Mouse (Mus musculus) cerebellum, adult 2 months (tissue): ENCODE measurements at regions not wholly inside any gene's neighbourhood (a gene's known extent, or its start where the extent isn't known, plus 50 kb on each side); places are given as distances from the start of the nearest gene placed in this dataset.

ENCODE experiments used
- DNase-seq, 2 experiments: peaks; one replicate each; pipeline ENCODE4 v3.0.0; 2021
- H3K27ac ChIP-seq: fragments of 200-500 bp; 2 replicates; pipeline ENCODE4 v1.5.1; 2012; ENCODE audit warnings: low read length, control low read depth, inconsistent platforms; ENCODE audit not compliant: insufficient read depth
- H3K27me3 ChIP-seq: fragments of 200-500 bp; 2 replicates; pipeline ENCODE4 v1.6.1; 2012; ENCODE audit warnings: inconsistent platforms, mild to moderate bottlenecking, low read length, moderate library complexity; ENCODE audit not compliant: control insufficient read depth, insufficient read depth
- H3K4me1 ChIP-seq: fragments of 200-500 bp; 2 replicates; pipeline ENCODE4 v1.6.1; 2011; ENCODE audit warnings: low read length; ENCODE audit not compliant: control insufficient read depth, insufficient read depth
- H3K4me3 ChIP-seq: fragments of 200-500 bp; replicated peaks from 2 replicates; pipeline ENCODE3; 2011; ENCODE audit warnings: mild to moderate bottlenecking, low read depth, low read length, control low read depth; ENCODE audit not compliant: insufficient read depth
- CTCF ChIP-seq: fragments of 200-500 bp; IDR thresholded peaks from 2 replicates; pipeline ENCODE4 v1.5.1; 2011; ENCODE audit warnings: low read depth, mild to moderate bottlenecking, control low read depth, low read length, moderate library complexity, borderline replicate concordance; ENCODE audit not compliant: insufficient read depth
- POLR2A ChIP-seq: fragments of 200-500 bp; IDR thresholded peaks from 2 replicates; pipeline ENCODE4 v1.6.1; 2011; ENCODE audit warnings: low read length, control low read depth, borderline replicate concordance; ENCODE audit not compliant: insufficient read depth
- WGBS: fragments of 180-500 bp; shearing (Covaris S2); methylation state at CpG from one replicate; pipeline ENCODE4 v1.1.7; 2018; 5-methylcytosine and 5-hydroxymethylcytosine counted together

GRCm38 (mm10) chr8:10827560-10827959 is 180.7 kb downstream of the Irs2 start:
- DNase-seq: no peak
- TF ChIP-seq CTCF (no peak), POLR2A (no peak)
- no peak overlapping the region for H3K27ac ChIP-seq
- H3K4me1 ChIP-seq: no peaks in the 10 kb centered on the region
- H3K27me3 ChIP-seq: no peaks in the 10 kb centered on the region
- WGBS: 56% methylated on average over 6 of the region's 6 CpGs
- H3K4me3 ChIP-seq: no peak overlapping the region

GRCm38 (mm10) chr8:10825981-10826380 is 182.3 kb downstream of the Irs2 start:
- no peak overlapping the region for H3K27ac ChIP-seq
- TF ChIP-seq POLR2A: no peak
- TF ChIP-seq CTCF: no peak
- H3K4me3 ChIP-seq: no peak overlapping the region
- no peak for DNase-seq
- WGBS: 24% methylated on average over 4 of the region's 4 CpGs
- no peaks in the 10 kb centered on the region for H3K4me1 ChIP-seq
- H3K27me3 ChIP-seq: no peaks in the 10 kb centered on the region

GRCm38 (mm10) chr8:10825192-10825926 is 182.9 kb downstream of the Irs2 start:
- TF ChIP-seq POLR2A (no peak), CTCF (no peak)
- Histone ChIP-seq H3K27ac (no peak overlapping the region), H3K27me3 (no peaks in the 10 kb centered on the region), H3K4me3 (no peak overlapping the region), H3K4me1 (no peaks in the 10 kb centered on the region)
- DNase-seq: no peak
- WGBS: 48% methylated on average over 10 of the region's 10 CpGs

DNA sequence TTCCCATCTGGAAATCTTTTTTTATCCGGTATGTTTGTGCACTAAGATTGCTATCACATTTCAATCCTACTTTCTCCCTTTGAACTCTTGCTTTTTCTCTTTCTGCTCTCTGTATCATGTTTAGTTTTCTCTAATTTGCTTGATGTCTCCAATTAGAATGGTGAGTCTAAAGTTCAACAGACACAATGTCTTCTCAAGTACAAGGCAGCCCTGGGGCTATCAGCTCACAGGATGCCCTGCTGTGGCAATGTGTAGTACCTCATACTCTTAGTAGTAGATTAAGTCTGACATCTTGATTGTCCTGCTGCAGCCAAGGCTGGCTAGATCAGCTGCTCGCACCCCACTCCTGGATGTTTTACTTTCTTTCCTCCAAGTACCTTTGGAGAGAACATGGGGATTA is 186.4 kb downstream of the Irs2 start:
- no peaks in the 10 kb centered on the region for H3K27me3 ChIP-seq
- H3K27ac ChIP-seq: no peak overlapping the region
- WGBS: 96% methylated on average over 2 of the region's 2 CpGs
- no peaks in the 10 kb centered on the region for H3K4me1 ChIP-seq
- TF ChIP-seq POLR2A (no peak), CTCF (no peak)
- H3K4me3 ChIP-seq: no peak overlapping the region
- DNase-seq: no peak

GRCm38 (mm10) chr8:10814499-10814898 is 193.8 kb downstream of the Irs2 start:
- peaks cover 3% of the 10 kb centered on the region; the same call in 1 of the 2 replicates for H3K4me1 ChIP-seq
- no peak overlapping the region for H3K27ac ChIP-seq
- no peak overlapping the region for H3K4me3 ChIP-seq
- DNase-seq: no peak
- 71% methylated on average over 7 of the region's 7 CpGs for WGBS
- no peaks in the 10 kb centered on the region for H3K27me3 ChIP-seq
- TF ChIP-seq CTCF (no peak), POLR2A (no peak)

- Histone ChIP-seq H3K4me1 (peaks cover 3% of the 10 kb centered on the region; the same call in 1 of the 2 replicates), H3K4me3 (no peak overlapping the region), H3K27ac (no peak overlapping the region), H3K27me3 (no peaks in the 10 kb centered on the region)
- 20% methylated on average over 10 of the region's 10 CpGs for WGBS
- DNase-seq: peak; percentile 13 to 22
- no peak for TF ChIP-seq CTCF
- no peak for TF ChIP-seq POLR2A
Measured at GRCm38 (mm10) chr8:10812060-10812670, 196.1 kb downstream of the Irs2 start.

DNA sequence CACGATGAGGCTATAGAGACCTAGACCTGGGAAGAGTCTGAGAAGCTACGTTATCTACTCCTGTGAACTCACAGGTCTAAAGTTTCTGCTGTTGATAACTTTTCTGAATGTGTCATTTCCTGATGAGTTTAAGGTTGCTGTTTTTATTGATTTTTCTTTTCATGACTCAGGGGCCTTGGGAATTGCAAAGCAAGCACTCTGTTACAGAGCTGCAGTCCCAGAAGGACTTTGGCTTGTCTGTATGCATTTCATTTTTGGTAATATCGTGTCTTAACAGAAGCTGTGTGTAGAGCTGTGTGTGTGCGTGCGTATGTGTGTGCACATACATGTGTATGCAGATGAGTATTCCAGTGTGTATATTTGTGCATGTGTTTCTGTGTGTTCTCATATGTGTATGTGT is 201.2 kb downstream of the Irs2 start:
- Histone ChIP-seq H3K4me1 (peaks cover 1% of the 10 kb centered on the region; the same call in 1 of the 2 replicates), H3K27me3 (no peaks in the 10 kb centered on the region), H3K4me3 (no peak overlapping the region), H3K27ac (no peak overlapping the region)
- TF ChIP-seq POLR2A (no peak), CTCF (no peak)
- no peak for DNase-seq
- 92% methylated on average over 5 of the region's 5 CpGs for WGBS

DNA sequence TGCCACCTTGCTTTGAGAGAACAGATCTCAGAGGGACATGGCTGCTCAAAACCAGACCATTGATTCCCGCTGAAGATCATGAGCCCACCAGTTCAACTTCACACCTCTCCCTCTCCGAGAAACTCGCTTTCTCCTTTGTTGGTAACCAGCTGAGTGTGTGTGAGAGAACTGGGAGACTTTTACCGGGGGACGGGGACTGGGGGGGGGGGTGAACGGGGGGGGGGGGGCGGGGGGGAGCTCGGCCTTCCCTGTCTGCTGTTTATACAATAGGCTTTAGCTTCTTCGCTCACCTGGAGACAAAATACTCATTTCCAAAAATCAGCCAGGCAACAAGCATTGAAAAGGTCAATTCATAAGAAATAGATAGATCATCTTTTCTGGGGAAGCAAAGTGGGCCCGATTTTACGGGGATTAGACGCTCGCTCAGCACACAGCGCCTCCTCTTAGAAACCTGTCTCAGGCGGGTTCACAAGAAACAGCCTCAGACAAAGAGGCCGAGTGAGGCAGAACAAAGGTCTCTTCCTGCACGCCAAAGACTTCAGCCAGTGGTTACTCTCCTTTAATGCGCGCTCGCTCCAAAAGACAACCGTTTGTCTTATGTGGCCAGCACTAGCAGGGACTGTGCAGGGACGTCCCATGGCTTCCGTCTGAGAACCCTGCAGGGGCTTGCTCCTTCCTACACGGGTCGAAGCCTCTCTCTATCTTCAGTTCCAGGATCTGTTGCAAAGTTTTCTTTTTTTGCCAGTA is 202.7 kb downstream of the Irs2 start:
- H3K4me1 ChIP-seq: no peaks in the 10 kb centered on the region
- WGBS: 19% methylated on average over 25 of the region's 25 CpGs
- no peak overlapping the region for H3K4me3 ChIP-seq
- H3K27me3 ChIP-seq: no peaks in the 10 kb centered on the region
- TF ChIP-seq CTCF: no peak
- no peak for TF ChIP-seq POLR2A
- H3K27ac ChIP-seq: no peak overlapping the region
- no peak for DNase-seq
